Mouse (Mus musculus) central nervous system, embryonic 14 days (tissue): Measurements from ENCODE around the gene Ppp1r3c. TPM values are rescaled to one million over a fixed set of nuclear protein-coding genes. Genes with fewer than 3 reads are reported as not detected.

ENCODE experiments used
- polyA plus RNA-seq: library from polyadenylated mRNA; depleted of rRNA; stranded (reverse); fragments of >200 nt; gene quantifications from 2 replicates; pipeline ENCODE4 v1.2.3, GENCODE M21; 2012; rRNA removed

The Ppp1r3c gene
- polyA plus RNA-seq: 5.8 and 7.5 TPM in 2 replicates

DNA sequence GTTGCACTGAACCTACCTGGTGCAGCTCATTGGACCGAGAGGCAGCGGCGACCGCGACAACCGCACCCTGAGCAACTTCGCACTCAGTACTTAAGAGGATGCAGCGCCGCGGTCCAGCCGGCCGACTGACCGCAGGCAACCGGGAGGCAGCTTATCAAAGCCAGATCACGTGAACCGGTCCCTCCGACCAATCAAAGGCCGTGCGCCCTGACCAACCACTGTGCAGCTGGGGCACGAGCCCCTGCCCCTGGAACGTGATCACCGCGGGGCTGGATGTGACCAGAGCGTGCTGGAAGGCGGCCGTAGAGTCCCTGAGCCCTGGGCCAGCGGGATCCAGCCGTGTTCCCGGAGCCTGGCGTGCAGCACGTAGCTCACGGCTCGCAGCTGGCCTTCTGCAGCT is at the start of gene Ppp1r3c:
Gene Ppp1r3c (minus strand): TSS at position 117 of the 400 bp plus-strand sequence.

Other genes with a start within 250 kb of the Ppp1r3c start
- 13.3 and 16.1 TPM in 2 replicates for gene Hectd2, start 182.0 kb downstream of the Ppp1r3c start, polyA plus RNA-seq
- 83.2 and 84.7 TPM in 2 replicates for gene Tnks2, start 97.6 kb upstream of the Ppp1r3c start, polyA plus RNA-seq
- gene Fgfbp3, start 183.0 kb upstream of the Ppp1r3c start, polyA plus RNA-seq: 49.9 and 54.0 TPM in 2 replicates
- 13.8 and 14.3 TPM in 2 replicates for gene Btaf1, start 189.4 kb upstream of the Ppp1r3c start, polyA plus RNA-seq